Mouse (Mus musculus) retina, embryonic 14.5 days (tissue): ENCODE results near the gene Map7.

ENCODE experiments used
- DNase-seq: peaks from one replicate; pipeline ENCODE4 v3.0.0-alpha.2; 2015; ENCODE audit warnings: low spot score

The Map7 gene

DNA sequence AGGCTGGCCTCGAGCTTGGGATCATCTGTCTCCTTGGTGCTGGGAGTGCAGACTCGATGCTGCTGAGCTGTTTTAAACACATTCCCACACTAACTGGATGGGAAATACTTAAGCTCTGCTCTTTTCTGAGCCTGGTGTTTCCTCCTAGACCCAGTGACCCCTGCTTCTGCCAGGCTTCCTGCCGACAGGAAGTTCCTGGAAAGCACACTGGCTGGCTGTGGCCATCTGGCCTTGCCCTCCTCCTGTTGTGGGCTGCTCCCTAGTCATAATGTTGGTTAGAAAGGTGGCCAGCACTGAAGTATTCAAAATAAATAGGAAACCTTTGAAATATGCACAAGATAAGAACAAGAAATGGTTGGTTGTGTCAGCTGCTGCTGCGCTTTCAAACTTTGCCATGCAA, 86.2 kb downstream of the Map7 start:
- DNase-seq = no peak

- DNase-seq = no peak
Observed at GRCm38 (mm10) chr10:20235656-20236055, 87.4 kb downstream of the Map7 start.

DNA sequence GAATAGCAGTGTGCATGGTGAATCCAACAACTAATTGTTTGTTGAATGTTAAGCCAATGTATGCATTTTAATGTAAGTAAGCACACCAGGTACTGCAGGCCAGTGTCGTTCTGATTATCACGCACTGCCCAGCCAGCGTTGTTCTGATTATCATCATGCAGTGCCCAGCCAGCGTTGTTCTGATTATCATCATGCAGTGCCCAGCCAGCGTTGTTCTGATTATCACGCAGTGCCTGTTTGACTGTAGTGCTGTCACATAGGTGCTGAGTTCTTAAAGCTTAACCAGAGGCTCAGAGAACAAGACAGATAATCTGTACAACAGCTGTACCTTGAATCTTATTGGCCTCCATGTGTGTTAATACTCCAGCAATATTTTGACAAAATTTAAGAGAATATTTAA, 88.0 kb downstream of the Map7 start:
- no peak for DNase-seq

DNA sequence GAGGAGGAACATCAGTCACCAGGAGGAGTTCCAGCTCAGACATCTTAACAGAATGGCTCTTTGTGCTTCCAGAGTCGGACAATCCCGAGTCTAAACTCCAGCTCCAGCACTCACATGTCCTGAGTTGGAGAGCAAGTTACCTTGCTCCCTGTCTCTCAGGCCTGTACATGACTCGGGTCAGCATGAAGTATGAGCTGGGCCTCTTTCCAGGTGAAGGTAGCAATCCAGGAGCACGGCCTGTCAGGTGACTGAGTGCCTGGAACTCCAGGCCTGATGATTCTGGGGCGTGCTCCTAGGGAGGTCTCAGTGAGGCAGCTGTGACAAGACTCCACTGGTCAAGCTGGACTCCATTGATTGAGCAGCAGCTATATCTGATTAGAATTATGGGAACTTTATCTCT, 90.0 kb downstream of the Map7 start:
- no peak for DNase-seq

GRCm38 (mm10) chr10:20240858-20241257, 92.6 kb downstream of the Map7 start:
- DNase-seq = no peak

- no peak for DNase-seq
Observed at GRCm38 (mm10) chr10:20243321-20243720, 95.0 kb downstream of the Map7 start.

GRCm38 (mm10) chr10:20245082-20245481, 96.8 kb downstream of the Map7 start:
- DNase-seq = no peak

- no peak for DNase-seq
Observed at GRCm38 (mm10) chr10:20249091-20249490, 100.8 kb downstream of the Map7 start.

GRCm38 (mm10) chr10:20255579-20255978, 107.3 kb downstream of the Map7 start:
- DNase-seq = no peak

GRCm38 (mm10) chr10:20257054-20257643, 108.9 kb downstream of the Map7 start:
- no peak for DNase-seq

DNA sequence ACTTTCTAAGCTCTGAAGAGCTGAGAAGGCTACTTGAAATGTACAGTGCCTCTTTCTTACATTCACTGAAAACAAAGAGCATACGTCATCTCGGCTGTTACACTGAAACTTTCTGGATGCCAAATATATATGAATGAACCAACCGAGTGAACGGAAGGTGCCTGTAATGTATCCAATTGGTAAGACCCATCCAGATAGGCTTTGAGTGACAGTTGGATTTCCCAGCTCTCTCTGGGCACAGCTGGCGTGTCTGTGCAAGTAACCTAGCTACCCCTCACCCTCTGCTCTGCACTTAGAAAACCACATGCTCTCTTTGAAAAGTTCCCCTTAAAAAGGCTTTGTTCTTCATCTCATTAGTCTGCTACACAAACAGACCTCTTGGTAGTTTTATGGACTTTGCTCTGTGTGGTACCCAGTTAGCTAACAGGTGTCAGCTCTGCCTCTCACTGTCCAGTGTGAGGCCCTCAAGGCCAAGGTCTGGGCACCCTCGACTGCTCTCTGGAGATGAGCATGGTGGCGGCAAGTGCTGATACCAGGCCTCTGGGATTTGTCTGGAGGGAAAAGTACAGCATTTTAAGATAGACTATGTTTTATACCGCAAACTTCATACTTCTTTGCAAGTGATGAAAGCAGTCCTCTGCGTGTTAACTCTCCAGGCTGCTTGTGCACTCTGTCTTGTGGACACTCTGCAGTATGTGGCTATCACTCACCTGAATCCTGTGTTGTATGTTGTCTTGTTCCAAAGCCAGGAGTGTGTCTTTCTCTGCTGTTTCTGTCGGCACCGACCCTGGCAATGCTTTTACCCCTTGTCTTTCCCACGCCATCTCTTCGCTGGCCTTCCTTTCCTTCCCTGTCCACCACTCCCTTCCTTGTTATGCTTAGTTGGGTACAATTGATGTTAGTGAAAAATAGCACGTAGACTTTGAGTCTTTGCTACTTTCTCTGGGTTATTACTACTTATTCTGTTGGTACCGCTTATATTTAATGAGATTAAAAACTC, 109.8 kb downstream of the Map7 start:
- DNase-seq = no peak

DNA sequence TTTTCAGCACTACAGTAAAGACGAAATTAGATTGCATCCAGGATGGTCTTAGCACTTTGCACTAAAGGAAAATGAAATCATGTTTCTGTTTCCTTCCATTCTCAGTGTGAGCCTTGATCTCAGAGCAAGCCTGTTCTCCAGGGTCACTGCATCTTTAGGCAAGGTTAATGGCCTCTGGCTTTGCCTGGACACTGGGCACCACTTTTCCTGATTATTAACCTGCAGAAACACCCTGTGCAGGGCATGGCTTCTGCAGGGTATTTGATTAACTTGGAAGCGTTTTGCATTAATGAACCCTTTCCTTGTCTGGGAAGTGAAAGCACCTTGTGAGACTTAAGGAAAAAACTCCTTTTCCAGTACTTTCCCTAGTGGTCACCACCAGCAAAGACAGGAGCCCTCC, 111.2 kb downstream of the Map7 start:
- no peak for DNase-seq

DNA sequence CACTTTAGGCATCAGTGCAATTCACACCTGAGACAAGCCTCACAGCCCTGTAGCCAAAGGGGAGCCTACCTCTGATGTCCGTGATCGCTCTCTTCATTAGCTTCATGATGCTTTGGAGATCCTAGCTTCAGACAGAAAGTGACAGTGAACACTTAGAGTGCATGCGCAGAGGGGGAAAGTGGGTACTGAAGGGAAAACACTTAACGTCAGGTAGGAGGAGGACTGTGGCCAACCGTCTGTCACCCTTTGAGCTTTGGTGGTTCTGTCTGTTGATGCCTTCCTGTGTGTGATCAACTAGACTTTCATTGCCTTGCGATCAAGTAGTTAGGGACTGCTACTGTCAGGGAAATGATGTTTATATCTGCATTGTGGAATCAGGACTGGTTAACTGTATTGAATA, 114.6 kb downstream of the Map7 start:
- DNase-seq = no peak

DNA sequence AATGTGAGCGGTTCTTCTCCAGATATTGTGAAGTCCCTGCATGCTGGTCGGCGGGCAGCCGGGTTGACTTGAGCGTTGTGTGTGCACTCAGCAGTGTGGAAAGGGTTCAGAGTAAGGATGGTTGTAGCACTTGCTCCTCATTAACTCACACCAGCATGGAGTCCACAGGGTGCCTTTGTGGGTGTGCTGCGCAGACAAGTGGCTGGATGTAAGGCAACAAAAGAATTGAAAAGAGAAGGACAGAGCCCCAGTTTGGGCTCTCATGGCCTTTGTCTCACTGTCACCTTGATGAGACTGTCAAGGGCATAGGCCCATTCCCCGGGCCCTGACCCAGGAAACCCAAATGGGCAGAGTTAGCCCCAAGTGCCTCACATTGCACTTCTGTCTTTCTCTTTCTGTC, 116.2 kb downstream of the Map7 start:
- no peak for DNase-seq

GRCm38 (mm10) chr10:20267032-20267431, 118.8 kb downstream of the Map7 start:
- no peak for DNase-seq

DNA sequence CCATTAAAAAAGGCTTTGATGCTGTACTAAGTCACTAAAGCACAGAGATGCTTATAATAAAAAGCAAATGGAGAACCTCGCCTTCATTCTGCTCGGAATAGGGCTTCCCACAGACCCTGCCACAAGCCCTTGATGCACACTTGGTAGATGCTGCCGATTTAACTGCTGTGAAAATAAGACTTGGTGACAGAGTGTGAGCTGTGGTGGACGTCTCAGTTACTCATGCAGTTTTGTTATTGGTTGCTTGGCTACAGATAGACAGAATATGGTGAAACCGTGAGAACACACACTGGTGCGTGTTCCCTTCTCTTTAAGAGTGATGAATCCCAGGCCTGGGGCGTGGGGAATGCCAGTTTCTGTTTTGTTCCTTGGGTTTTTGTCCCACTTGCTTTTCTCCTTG, 120.7 kb downstream of the Map7 start:
- DNase-seq = no peak

DNA sequence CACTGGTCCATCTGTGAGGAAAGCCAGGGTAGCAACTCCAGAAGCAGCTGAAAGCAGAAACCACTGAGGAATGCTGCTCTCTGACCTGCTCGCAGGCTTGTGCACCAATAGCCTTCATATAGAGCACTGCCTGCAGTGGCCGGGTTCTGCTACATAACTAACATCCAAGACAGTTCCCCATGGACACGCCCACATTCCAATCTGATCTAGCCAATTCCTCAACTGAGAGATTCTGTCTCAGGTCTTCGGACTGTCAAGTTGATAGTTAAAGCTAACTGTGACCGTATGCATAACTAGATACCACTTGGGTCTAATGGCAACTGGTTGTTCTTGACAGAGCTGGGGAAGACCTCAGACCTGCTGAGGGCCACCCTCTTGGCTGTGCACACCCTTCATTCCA, 124.1 kb downstream of the Map7 start:
- no peak for DNase-seq

GRCm38 (mm10) chr10:20273278-20273677, 125.0 kb downstream of the Map7 start:
- DNase-seq = no peak

DNA sequence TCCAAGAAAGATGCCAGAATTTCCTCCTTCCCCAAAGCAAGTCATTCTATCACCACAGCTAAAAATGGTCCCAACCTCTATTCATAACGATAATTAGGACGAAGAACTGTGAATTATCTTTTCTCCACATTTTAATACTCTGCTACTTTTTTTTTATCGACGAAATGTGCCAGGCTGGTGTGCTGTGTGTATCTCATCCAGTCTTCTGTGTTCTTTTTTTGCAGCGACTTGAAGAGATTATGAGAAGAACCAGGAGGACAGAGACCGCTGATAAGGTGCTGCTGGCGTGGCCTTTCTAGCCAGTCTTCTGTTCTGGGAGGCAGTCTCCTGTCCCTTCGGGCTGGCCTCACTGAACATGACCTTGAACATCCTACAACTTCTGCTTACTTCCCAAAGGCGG, 125.8 kb downstream of the Map7 start:
- DNase-seq = no peak

DNA sequence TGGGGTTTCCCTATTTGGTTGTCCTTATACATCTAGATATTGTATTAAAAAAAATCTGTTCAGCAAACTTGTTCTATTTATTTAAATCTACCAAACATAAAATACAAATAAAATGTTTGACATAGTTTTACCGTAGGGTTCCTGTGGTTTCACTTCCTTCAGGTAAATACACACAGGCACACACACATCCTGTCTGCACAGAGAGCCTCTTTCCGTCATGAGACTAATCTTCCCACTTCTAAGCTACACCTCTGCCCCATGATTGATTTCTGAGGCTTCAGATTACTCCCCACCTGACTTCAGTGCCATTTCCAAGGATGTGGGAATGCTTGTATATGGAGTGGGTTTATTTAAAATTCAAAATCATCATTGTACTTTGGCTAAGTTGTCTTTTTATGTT, 133.2 kb downstream of the Map7 start:
- no peak for DNase-seq

DNA sequence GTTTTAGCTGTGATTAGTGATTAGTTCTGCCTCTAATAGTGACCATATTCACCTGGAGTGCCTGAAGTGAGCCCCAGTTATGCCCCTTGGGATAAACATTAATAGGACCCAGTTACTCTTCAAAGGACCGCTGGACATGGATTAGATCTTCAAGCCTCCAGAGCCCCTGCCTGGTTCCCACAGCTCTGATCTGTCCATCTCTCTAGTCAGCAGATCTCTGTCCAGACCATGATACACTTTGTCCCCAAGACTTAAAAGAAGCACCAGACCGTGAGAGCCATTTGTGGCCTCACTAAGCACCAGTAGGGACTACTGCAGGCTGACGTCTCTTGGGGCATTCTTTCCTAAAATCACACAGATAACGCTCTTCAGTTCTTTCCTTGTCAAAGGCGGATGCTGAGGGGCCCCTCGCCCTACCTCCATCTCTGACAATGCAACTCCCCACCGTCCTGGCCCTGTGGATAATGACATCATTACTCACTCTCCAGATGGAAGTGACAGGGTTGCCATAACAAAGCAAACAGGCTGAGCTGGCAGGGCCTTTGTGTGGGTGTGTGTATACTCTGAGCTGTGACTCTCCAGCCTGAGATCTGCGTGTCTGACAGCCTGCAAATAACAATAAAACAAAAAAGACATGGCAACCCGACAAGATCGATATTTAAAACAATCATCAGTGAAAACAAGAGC, 137.2 kb downstream of the Map7 start:
- DNase-seq = peak; percentile 88

DNA sequence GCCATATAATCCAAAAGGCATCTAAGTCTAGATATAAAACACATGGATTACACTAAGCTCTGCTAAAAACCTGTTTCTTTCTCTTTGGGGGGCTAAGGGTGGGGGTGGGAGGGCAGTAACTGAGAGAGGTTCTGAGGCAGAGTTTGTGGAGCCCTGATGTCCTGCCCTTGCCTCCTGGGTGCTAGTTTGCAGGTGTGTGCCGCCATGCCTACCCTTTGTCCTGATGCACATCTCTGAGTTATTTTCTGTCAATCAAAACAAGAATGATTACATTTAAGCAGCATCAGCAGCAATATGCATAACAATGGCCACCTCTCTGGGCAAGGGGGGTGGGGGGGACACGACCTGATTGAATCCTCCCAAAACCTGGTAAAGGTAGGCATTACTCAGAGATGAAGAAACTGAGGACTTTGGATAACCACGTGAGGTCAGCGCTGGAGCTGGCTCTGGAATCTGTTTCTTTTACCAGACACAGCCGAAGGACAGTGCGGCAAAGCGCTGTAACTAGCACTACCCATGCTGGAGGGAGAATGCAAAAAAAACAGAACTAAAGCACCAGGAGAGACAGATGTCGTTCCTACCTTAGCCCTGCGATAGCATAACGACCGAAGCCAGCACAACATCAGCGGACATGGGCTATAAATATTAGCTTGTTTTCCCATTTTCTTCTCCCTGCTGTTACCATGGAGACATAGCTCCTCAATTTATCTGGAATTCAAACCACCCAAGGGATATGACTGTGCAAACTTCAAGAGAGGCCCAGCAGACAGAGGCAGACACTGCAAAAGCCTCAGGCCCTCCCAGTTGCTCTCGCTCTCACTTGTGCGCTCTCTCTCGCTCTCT, 137.9 kb downstream of the Map7 start:
- peak; percentile 47 for DNase-seq
